Mouse (Mus musculus) erythroblast, embryonic 14.5 days (primary cell): ENCODE results near the gene Hist1h1t.
"Not testable (repeated sequence)": the region's sequence is repeated elsewhere in the genome, so short reads cannot be mapped to it uniquely, and the experiment has no call there.

ENCODE experiments used
- GATA1 ChIP-seq: IDR thresholded peaks from 2 replicates; pipeline ENCODE4 v1.6.1; 2012; ENCODE audit warnings: low read length, inconsistent platforms, mixed read lengths
- TAL1 ChIP-seq: IDR thresholded peaks from 3 replicates; pipeline ENCODE4 v1.6.1; 2012; ENCODE audit warnings: low read length, inconsistent platforms, mixed read lengths

- not testable (repeated sequence) for TF ChIP-seq GATA1, TAL1
Observed at GRCm38 (mm10) chr13:23682947-23683754, 12.5 kb upstream of the Hist1h1t start.
